Mouse (Mus musculus) MEL-GATA-1-ER (cell line): ENCODE data around the gene Sox6.

ENCODE experiments used
- DNase-seq: peaks from one replicate; pipeline ENCODE4 v3.0.0-alpha.2; 2012; ENCODE audit warnings: low read depth; ENCODE audit errors: extremely low read depth

Gene Sox6

GRCm38 (mm10) chr7:115447091-115447490 is 591.5 kb downstream of the Sox6 start:
- DNase-seq: no peak

GRCm38 (mm10) chr7:115446481-115447016 is 592.0 kb downstream of the Sox6 start:
- DNase-seq: no peak

GRCm38 (mm10) chr7:115426161-115426982 is 612.2 kb downstream of the Sox6 start:
- no peak for DNase-seq

GRCm38 (mm10) chr7:115422828-115423227 is 615.8 kb downstream of the Sox6 start:
- no peak for DNase-seq

GRCm38 (mm10) chr7:115420960-115421359 is 617.6 kb downstream of the Sox6 start:
- no peak for DNase-seq
